Mouse (Mus musculus) forebrain, embryonic 11.5 days (tissue): Measurements from ENCODE around the gene Gm10799. TPM values are rescaled to one million over a fixed set of nuclear protein-coding genes. Genes with fewer than 3 reads are reported as not detected.
A peak's percentile ranks its signal among the peaks of the same experiment; 100 is the strongest.

ENCODE experiments used
- ATAC-seq: fragments of 200-750 bp; cut with Nextera tagmentation; replicated peaks from 2 replicates; pipeline ENCODE4 v1.8.0; 2017; ENCODE audit warnings: moderate TSS enrichment; ENCODE audit not compliant: low FRiP score
- DNase-seq: peaks from one replicate; pipeline ENCODE4 v3.0.0-alpha.2; 2017; ENCODE audit warnings: low spot score
- H3K27ac ChIP-seq: fragments of 300-500 bp; sonication (generic); 2 replicates; pipeline ENCODE4 v1.5.1; 2014; ENCODE audit warnings: low read depth, low read length
- H3K27me3 ChIP-seq: fragments of 300-500 bp; sonication (generic); 2 replicates; pipeline ENCODE4 v1.6.1; 2014; ENCODE audit warnings: mild to moderate bottlenecking, low read length, mixed read lengths; ENCODE audit not compliant: control insufficient read depth, insufficient read depth
- H3K36me3 ChIP-seq: fragments of 300-500 bp; sonication (generic); 2 replicates; pipeline ENCODE4 v1.6.1; 2014; ENCODE audit warnings: mild to moderate bottlenecking, low read length, moderate library complexity, mixed read lengths; ENCODE audit not compliant: control insufficient read depth, insufficient read depth
- H3K4me1 ChIP-seq: fragments of 300-500 bp; sonication (generic); replicated peaks from 2 replicates; pipeline ENCODE4 v1.6.1; 2014; ENCODE audit warnings: low read length, mixed read lengths; ENCODE audit not compliant: control insufficient read depth, insufficient read depth
- H3K4me2 ChIP-seq: fragments of 300-500 bp; sonication (generic); 2 replicates; pipeline ENCODE4 v1.6.1; 2014; ENCODE audit warnings: low read depth, mild to moderate bottlenecking, low read length, moderate library complexity, mixed read lengths; ENCODE audit not compliant: severe bottlenecking
- H3K4me3 ChIP-seq: fragments of 300-500 bp; sonication (generic); 2 replicates; pipeline ENCODE4 v1.5.1; 2014; ENCODE audit warnings: low read depth, low read length
- H3K9ac ChIP-seq: fragments of 300-500 bp; sonication (generic); 2 replicates; pipeline ENCODE4 v1.6.1; 2014; ENCODE audit warnings: low read length
- H3K9me3 ChIP-seq: fragments of 300-500 bp; sonication (generic); 2 replicates; pipeline ENCODE4 v1.6.1; 2016; ENCODE audit warnings: low read length, mixed read lengths; ENCODE audit not compliant: control insufficient read depth
- WGBS: fragments of 180-500 bp; shearing (Covaris S2); extraction: QIAGEN DNeasy Blood & Tissue Kit; methylation state at CpG from one replicate; pipeline ENCODE4 v1.1.7; 2014; 5-methylcytosine and 5-hydroxymethylcytosine counted together
- polyA plus RNA-seq: library from polyadenylated mRNA; unstranded; fragments of >200 nt; fragmentation: Nextera tagmentation; extraction: Ambion mirVana; gene quantifications from 2 replicates; pipeline ENCODE4 v1.2.1, GENCODE M21; 2014

Gm10799 gene
- polyA plus RNA-seq, 1 experiment from 2014 or later, result not detected

GRCm38 (mm10) chr2:104036316-104036715, 32.0 kb downstream of the Gm10799 start:
- no peaks in the 10 kb centered on the region; the same call in 1 of the 2 replicates for H3K36me3 ChIP-seq

GRCm38 (mm10) chr2:104035595-104035994, 32.8 kb downstream of the Gm10799 start:
- WGBS, result 92% methylated on average over 6 of the region's 6 CpGs
- no peak overlapping the region for H3K4me2 ChIP-seq
- no peaks in the 10 kb centered on the region; the same call in 1 of the 2 replicates for H3K36me3 ChIP-seq
- H3K4me1 ChIP-seq, result no peaks in the 10 kb centered on the region
- H3K9me3 ChIP-seq, result no peaks in the 10 kb centered on the region
- H3K27ac ChIP-seq, result no peak overlapping the region
- DNase-seq, result no peak
- no peaks in the 10 kb centered on the region for H3K27me3 ChIP-seq
- H3K9ac ChIP-seq, result no peak overlapping the region
- ATAC-seq, result no peak
- H3K4me3 ChIP-seq, result no peak overlapping the region

More at GRCm38 (mm10) chr2:104036316-104036715, 32.0 kb downstream of the Gm10799 start:
- H3K4me1 ChIP-seq, result no peaks in the 10 kb centered on the region
- H3K9me3 ChIP-seq, result no peaks in the 10 kb centered on the region
- no peaks in the 10 kb centered on the region for H3K27me3 ChIP-seq
- no peak overlapping the region for H3K9ac ChIP-seq
- H3K4me2 ChIP-seq, result no peak overlapping the region
- ATAC-seq, result no peak
- 63% methylated on average over 3 of the region's 3 CpGs for WGBS
- DNase-seq, result no peak
- no peak overlapping the region for H3K27ac ChIP-seq
- no peak overlapping the region for H3K4me3 ChIP-seq

GRCm38 (mm10) chr2:104034832-104035472, 33.4 kb downstream of the Gm10799 start:
- H3K9me3 ChIP-seq, result no peaks in the 10 kb centered on the region
- no peaks in the 10 kb centered on the region; the same call in 1 of the 2 replicates for H3K36me3 ChIP-seq
- no peak overlapping the region for H3K4me3 ChIP-seq
- H3K27me3 ChIP-seq, result no peaks in the 10 kb centered on the region
- H3K9ac ChIP-seq, result no peak overlapping the region
- peak; percentile 77 for DNase-seq
- no peaks in the 10 kb centered on the region for H3K4me1 ChIP-seq
- WGBS, result 35% methylated on average over 3 of the region's 3 CpGs
- H3K4me2 ChIP-seq, result no peak overlapping the region
- H3K27ac ChIP-seq, result no peak overlapping the region
- no peak; the same call in 1 of the 2 replicates for ATAC-seq

- Histone ChIP-seq H3K36me3 (no peaks in the 10 kb centered on the region), H3K4me3 (no peak overlapping the region), H3K27ac (no peak overlapping the region), H3K4me1 (peaks cover 4% of the 10 kb centered on the region; the same call in 1 of the 2 replicates), H3K9me3 (no peaks in the 10 kb centered on the region), H3K4me2 (no peak overlapping the region), H3K27me3 (no peaks in the 10 kb centered on the region), H3K9ac (no peak overlapping the region)
- ATAC-seq, result no peak
- 91% methylated on average over 3 of the region's 3 CpGs for WGBS
- no peak for DNase-seq
These were observed 36.3 kb downstream of the Gm10799 start for GRCm38 (mm10) chr2:104032056-104032455.

GRCm38 (mm10) chr2:104030381-104030780, 38.0 kb downstream of the Gm10799 start:
- Histone ChIP-seq H3K27ac (no peak overlapping the region), H3K9ac (no peak overlapping the region), H3K4me2 (no peak overlapping the region), H3K27me3 (no peaks in the 10 kb centered on the region), H3K4me1 (peaks cover 4% of the 10 kb centered on the region; the same call in 1 of the 2 replicates), H3K9me3 (no peaks in the 10 kb centered on the region), H3K36me3 (no peaks in the 10 kb centered on the region), H3K4me3 (no peak overlapping the region)
- DNase-seq (no peak), ATAC-seq (no peak)
- WGBS, result 89% methylated on average over 3 of the region's 3 CpGs

- H3K27me3 ChIP-seq, result no peaks in the 10 kb centered on the region
- H3K9me3 ChIP-seq, result no peaks in the 10 kb centered on the region
- no peak overlapping the region for H3K9ac ChIP-seq
- H3K36me3 ChIP-seq, result no peaks in the 10 kb centered on the region
- ATAC-seq (no peak), DNase-seq (no peak)
- peak overlapping the region; percentile 88 for H3K4me2 ChIP-seq
- H3K27ac ChIP-seq, result no peak overlapping the region
- peak overlapping the region; percentile 74 for H3K4me3 ChIP-seq
- peaks cover 4% of the 10 kb centered on the region; the same call in 1 of the 2 replicates for H3K4me1 ChIP-seq
- 88% methylated on average over 2 of the region's 2 CpGs for WGBS
These were observed 39.3 kb downstream of the Gm10799 start for GRCm38 (mm10) chr2:104029074-104029473.

GRCm38 (mm10) chr2:104028139-104028723, 40.1 kb downstream of the Gm10799 start, which contains the start of gene 4931422A03Rik:
Gene 4931422A03Rik, minus strand, starts transcription at chr2:104028361.
- H3K9ac ChIP-seq, result peak within 1 kb of the TSS; percentile 93
- 1% methylated on average over 32 of the region's 32 CpGs for WGBS
- peak within 1 kb of the TSS; percentile 88 for H3K4me2 ChIP-seq
- ATAC-seq (peak; percentile 69), DNase-seq (no peak)
- no peaks in the 10 kb centered on the region for H3K27me3 ChIP-seq
- no peaks in the 10 kb centered on the region for H3K36me3 ChIP-seq
- peaks cover 4% of the 10 kb centered on the region; the same call in 1 of the 2 replicates for H3K4me1 ChIP-seq
- no peak within 1 kb of the TSS for H3K27ac ChIP-seq
- H3K4me3 ChIP-seq, result peak within 1 kb of the TSS; percentile 74
- no peaks in the 10 kb centered on the region for H3K9me3 ChIP-seq

- under 1% methylated on average over 44 of the region's 44 CpGs for WGBS
- ATAC-seq, result peak; percentile 98
- Histone ChIP-seq H3K9ac (peak within 1 kb of the TSS; percentile 93), H3K27ac (no peak within 1 kb of the TSS), H3K9me3 (no peaks in the 10 kb centered on the region), H3K27me3 (no peaks in the 10 kb centered on the region), H3K4me1 (peaks cover 4% of the 10 kb centered on the region; the same call in 1 of the 2 replicates), H3K4me3 (peak within 1 kb of the TSS; percentile 74), H3K4me2 (peak within 1 kb of the TSS; percentile 88), H3K36me3 (no peaks in the 10 kb centered on the region)
- DNase-seq, result peak; percentile 96
These were observed 40.8 kb downstream of the Gm10799 start, which contains the start of gene Fbxo3 for GRCm38 (mm10) chr2:104027458-104028138. Gene Fbxo3, plus strand, starts transcription at chr2:104027721.
